Mouse (Mus musculus): ENCODE data around the gene Sfmbt1.

DNA sequence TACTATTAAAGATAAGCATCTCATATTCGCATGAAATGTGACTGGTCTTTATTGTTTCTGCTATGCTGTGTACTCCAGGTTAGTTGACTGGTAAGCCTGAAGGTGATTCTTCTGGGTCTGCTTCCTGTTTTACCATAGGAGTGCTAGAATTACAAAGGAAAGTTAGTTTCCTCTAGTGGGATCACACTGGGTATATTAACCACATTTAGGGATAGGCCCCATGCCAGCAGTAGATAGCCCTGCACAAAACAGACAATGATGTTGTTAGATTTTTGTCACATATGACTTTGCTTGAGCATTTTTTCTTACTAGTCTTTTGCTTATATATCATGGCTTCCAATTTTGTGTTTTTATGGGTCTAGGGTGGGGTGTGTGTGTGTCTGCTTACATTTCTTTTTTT, 21.8 kb downstream of the Sfmbt1 start:
- TF ChIP-seq CTCF (IDR thresholded peaks at IDR 0.05; ENCODE audit: low read depth): no peak
- no peak for TF ChIP-seq EP300 (IDR thresholded peaks at IDR 0.05; ENCODE audit: low read depth)

All from liver, embryonic 14.5 days (tissue).